Comparison of ENCODE assay signal across 17 mouse cellular contexts in the genomic region with DNA sequence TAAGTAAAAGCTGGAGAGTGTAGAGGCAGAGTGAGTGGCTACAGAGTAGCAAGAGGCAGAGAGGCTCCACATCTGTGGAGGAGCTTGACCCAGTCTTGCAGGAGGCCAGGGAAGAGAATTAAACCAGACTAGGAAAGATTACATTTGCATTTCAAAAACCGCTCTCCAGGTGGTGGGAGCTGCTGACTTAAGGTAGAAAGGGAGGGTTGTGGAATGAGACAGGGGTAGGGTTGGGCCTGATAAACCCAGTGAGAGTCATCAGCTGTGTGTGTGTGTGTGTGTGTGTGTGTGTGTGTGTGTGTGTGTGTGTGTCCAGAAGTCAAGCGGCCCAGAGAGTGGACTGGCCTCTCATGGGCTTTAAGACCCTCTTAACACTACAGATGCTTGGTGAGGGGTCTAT. TPM values are rescaled to one million over a fixed set of nuclear protein-coding genes. Genes with fewer than 3 reads are reported as not detected.
DNase-seq lines count a peak whose midpoint lies in the region; ATAC-seq and TF ChIP-seq lines count a peak whose summit lies in the region.
"Had no signal": no experiment of that assay in that cellular context is flagged by ENCODE, and none has a peak within 500 bp of the region (broad histone marks: within the 10 kb centered on the region; RNA-seq: fewer than 3 reads in every experiment).

No protein-coding gene starts in this region.

- no peak for TF ChIP-seq EP300 in lung, postnatal 0 days (IDR thresholded peaks at IDR 0.05)
- TF ChIP-seq EP300 in stomach, postnatal 0 days (optimal IDR thresholded peaks at IDR 0.05): no peak

- H3K27ac ChIP-seq in forebrain, postnatal 0 days (ENCODE audit: low read depth, low read length): 0 out of 2 replicates have a peak overlapping the region, but pooled peaks have one; percentile 21
- H3K27ac ChIP-seq in forebrain, embryonic 14.5 days (ENCODE audit: low read depth, low read length): no peak overlapping the region
- H3K27ac ChIP-seq in lung, postnatal 0 days (ENCODE audit: low read length): peak overlapping the region; percentile 26; the same call in 1 of the 2 replicates
- no peak overlapping the region for H3K27ac ChIP-seq in stomach, postnatal 0 days (replicated peaks)

- H3K4me1 ChIP-seq in forebrain, postnatal 0 days (ENCODE audit: insufficient read depth): 0 out of 2 replicates have a peak, but pooled peaks cover 11% of the 10 kb centered on the region
- H3K4me1 ChIP-seq in forebrain, embryonic 14.5 days (ENCODE audit: control insufficient read depth, insufficient read depth, low read length): no peaks in the 10 kb centered on the region
- H3K4me1 ChIP-seq in lung, postnatal 0 days (ENCODE audit: insufficient read depth, low read depth, low read length): 0 out of 2 replicates have a peak, but pooled peaks cover 6% of the 10 kb centered on the region
- no peaks in the 10 kb centered on the region; the same call in 1 of the 2 replicates for H3K4me1 ChIP-seq in lung, adult 2 months (ENCODE audit: control insufficient read depth, insufficient read depth, low read length)
- peaks cover under 1% of the 10 kb centered on the region; the same call in 1 of the 2 replicates for H3K4me1 ChIP-seq in stomach, postnatal 0 days (replicated peaks; ENCODE audit: control insufficient read depth, insufficient read depth)

- ATAC-seq in forebrain, postnatal 0 days: no peak
- no peak for ATAC-seq in forebrain, embryonic 14.5 days
- ATAC-seq in lung, postnatal 0 days: no peak
- peak; percentile 32; the same call in 1 of the 2 replicates for ATAC-seq in stomach, postnatal 0 days (ENCODE audit: low FRiP score, low TSS enrichment)

- no peaks in the 10 kb centered on the region for H3K27me3 ChIP-seq in forebrain, postnatal 0 days (ENCODE audit: insufficient read depth, low read length)
- H3K27me3 ChIP-seq in forebrain, embryonic 14.5 days (replicated peaks; ENCODE audit: control insufficient read depth, insufficient read depth, low read length): peaks cover 2% of the 10 kb centered on the region
- H3K27me3 ChIP-seq in lung, postnatal 0 days (replicated peaks; ENCODE audit: insufficient read depth, low read length): peaks cover 10% of the 10 kb centered on the region; the same call in 1 of the 2 replicates
- H3K27me3 ChIP-seq in stomach, postnatal 0 days (ENCODE audit: control insufficient read depth, insufficient read depth, low read length): 0 out of 2 replicates have a peak, but pooled peaks cover 2% of the 10 kb centered on the region

- no peak overlapping the region for H3K9ac ChIP-seq in forebrain, postnatal 0 days
- H3K9ac ChIP-seq in forebrain, embryonic 14.5 days (ENCODE audit: low read length): no peak overlapping the region
- no peak overlapping the region for H3K9ac ChIP-seq in lung, postnatal 0 days (replicated peaks; ENCODE audit: low read depth)
- H3K9ac ChIP-seq in stomach, postnatal 0 days (ENCODE audit: low read length): no peak overlapping the region

- TF ChIP-seq POLR2A in lung, adult 2 months (IDR thresholded peaks at IDR 0.05; ENCODE audit: borderline replicate concordance, extremely low read depth, low read depth, low read length): no peak

- peak overlapping the region; percentile 23; the same call in 1 of the 2 replicates for H3K4me2 ChIP-seq in forebrain, postnatal 0 days (ENCODE audit: low read depth)
- no peak overlapping the region for H3K4me2 ChIP-seq in forebrain, embryonic 14.5 days (ENCODE audit: low read length)
- H3K4me2 ChIP-seq in lung, postnatal 0 days (replicated peaks; ENCODE audit: low read depth, low read length): no peak overlapping the region
- 0 out of 2 replicates have a peak overlapping the region, but pooled peaks have one; percentile 5 for H3K4me2 ChIP-seq in stomach, postnatal 0 days (replicated peaks; ENCODE audit: low read depth)

- WGBS in forebrain, postnatal 0 days: 14% methylated on average over 2 of the region's 2 CpGs
- 13% methylated on average over 2 of the region's 2 CpGs for WGBS in forebrain, embryonic 14.5 days
- WGBS in lung, postnatal 0 days: 50% methylated on average over 1 of the region's 2 CpGs
- 67% methylated on average over 2 of the region's 2 CpGs for WGBS in lung, adult 2 months
- 43% methylated on average over 2 of the region's 2 CpGs for WGBS in stomach, postnatal 0 days

- H3K4me3 ChIP-seq in forebrain, postnatal 0 days (ENCODE audit: low read depth, low read length): no peak overlapping the region
- no peak overlapping the region for H3K4me3 ChIP-seq in forebrain, embryonic 14.5 days (ENCODE audit: low read depth, low read length)
- no peak overlapping the region for H3K4me3 ChIP-seq in lung, postnatal 0 days (ENCODE audit: low read depth, low read length)
- no peak overlapping the region for H3K4me3 ChIP-seq in lung, adult 2 months (replicated peaks; ENCODE audit: extremely low read depth, low read depth, low read length)
- no peak overlapping the region for H3K4me3 ChIP-seq in stomach, postnatal 0 days (ENCODE audit: low read depth, low read length)

- no peaks in the 10 kb centered on the region for H3K9me3 ChIP-seq in forebrain, postnatal 0 days (ENCODE audit: low read length)
- H3K9me3 ChIP-seq in forebrain, embryonic 14.5 days (replicated peaks; ENCODE audit: control insufficient read depth, low read length): no peaks in the 10 kb centered on the region
- no peaks in the 10 kb centered on the region for H3K9me3 ChIP-seq in lung, postnatal 0 days (ENCODE audit: low read length)
- no peaks in the 10 kb centered on the region for H3K9me3 ChIP-seq in stomach, postnatal 0 days (ENCODE audit: control insufficient read depth, low read length)

- no peak for DNase-seq in forebrain, postnatal 0 days
- no peak for DNase-seq in forebrain, embryonic 14.5 days (ENCODE audit: low spot score)
- no peak for DNase-seq in lung, postnatal 0 days (ENCODE audit: low spot score)
- no peak for DNase-seq in lung, adult 2 months
- DNase-seq in ZHBTc4 (ENCODE audit: low read depth, low spot score): peak; percentile 96
- peak; percentile 50 for DNase-seq in stomach, postnatal 0 days (ENCODE audit: low spot score)
- DNase-seq in right cerebral cortex, postnatal 14 days: no peak
- DNase-seq: cerebellum, adult 11-12 months; cerebellum, postnatal 36 days; gastrocnemius, postnatal 25 days; heart, postnatal 10 days; kidney, adult 9 months; kidney, postnatal 36 days; liver; lung, adult 18-20 months; lung, postnatal 4 days; thymus, postnatal 36 days had no signal

- H3K36me3 ChIP-seq in forebrain, postnatal 0 days (ENCODE audit: insufficient read depth): no peaks in the 10 kb centered on the region
- no peaks in the 10 kb centered on the region for H3K36me3 ChIP-seq in forebrain, embryonic 14.5 days (ENCODE audit: control insufficient read depth, insufficient read depth, low read length)
- no peaks in the 10 kb centered on the region for H3K36me3 ChIP-seq in lung, postnatal 0 days (ENCODE audit: insufficient read depth, low read length)
- no peaks in the 10 kb centered on the region for H3K36me3 ChIP-seq in stomach, postnatal 0 days (ENCODE audit: control insufficient read depth, insufficient read depth, low read length)

- no peak for TF ChIP-seq CTCF in forebrain, postnatal 0 days (IDR thresholded peaks at IDR 0.05; ENCODE audit: low read depth)
- no peak for TF ChIP-seq CTCF in lung, postnatal 0 days (IDR thresholded peaks at IDR 0.05)
- TF ChIP-seq CTCF in lung, adult 2 months (IDR thresholded peaks at IDR 0.05; ENCODE audit: insufficient read depth, low read length): no peak
- no peak for TF ChIP-seq CTCF in stomach, postnatal 0 days (IDR thresholded peaks at IDR 0.05; ENCODE audit: low read depth)

RNA-seq across cellular contexts. Expression of a gene that starts 4.9 kb away (rescaled TPM):
- total RNA-seq in forebrain, postnatal 0 days (2014; rRNA removed): 169 and 211 TPM in 2 replicates
- 7.0 and 10.0 TPM in 2 replicates for polyA plus RNA-seq in forebrain, postnatal 0 days (2015; fragmentation: Nextera tagmentation; extraction: Ambion mirVana)
- polyA plus RNA-seq in forebrain, embryonic 14.5 days (2014; fragmentation: Nextera tagmentation; extraction: Ambion mirVana): 9.6 and 11.2 TPM in 2 replicates
- 1.2 and 1.7 TPM in 2 replicates for polyA plus RNA-seq in lung, postnatal 0 days (2015; fragmentation: Nextera tagmentation; extraction: Ambion mirVana)
- 24.7 and 25.1 TPM in 2 replicates for polyA plus RNA-seq in lung, adult 2 months (2012; rRNA removed)
- 1.7 and 1.8 TPM in 2 replicates for polyA plus RNA-seq in stomach, postnatal 0 days (2015; fragmentation: Nextera tagmentation; extraction: Ambion mirVana)

Comparison
In these comparisons a context has a peak if more than half of its experiments do, and no peak if none do; other contexts are left out.
1. H3K27ac ChIP-seq: peak in forebrain, postnatal 0 days (single experiment) and lung, postnatal 0 days (single experiment); none in forebrain, embryonic 14.5 days (single experiment) and stomach, postnatal 0 days (single experiment).
2. H3K4me2 ChIP-seq: peak in forebrain, postnatal 0 days (single experiment) and stomach, postnatal 0 days (single experiment); none in forebrain, embryonic 14.5 days (single experiment) and lung, postnatal 0 days (single experiment).
3. DNase-seq: peak in ZHBTc4 (single experiment) and stomach, postnatal 0 days (single experiment); none in forebrain, postnatal 0 days (single experiment), forebrain, embryonic 14.5 days (single experiment), lung, postnatal 0 days (single experiment), lung, adult 2 months (single experiment) and right cerebral cortex, postnatal 14 days (single experiment).